Mouse (Mus musculus) testis, adult 2 months (tissue): ENCODE measurements around the gene Fanca. TPM values are rescaled to one million over a fixed set of nuclear protein-coding genes. Genes with fewer than 3 reads are reported as not detected.

Source experiments
- H3K27ac ChIP-seq: fragments of 200-500 bp; 2 replicates; pipeline ENCODE4 v1.5.1; 2012; ENCODE audit warnings: low read depth, low read length; ENCODE audit not compliant: control insufficient read depth, insufficient read depth
- H3K27me3 ChIP-seq: fragments of 200-500 bp; 2 replicates; pipeline ENCODE4 v1.6.1; 2012; ENCODE audit warnings: mild to moderate bottlenecking, low read length, moderate library complexity; ENCODE audit not compliant: control insufficient read depth, insufficient read depth
- H3K36me3 ChIP-seq: fragments of 200-500 bp; 2 replicates; pipeline ENCODE4 v1.6.1; 2012; ENCODE audit warnings: mild to moderate bottlenecking, low read length; ENCODE audit not compliant: control insufficient read depth, insufficient read depth
- H3K4me1 ChIP-seq: fragments of 200-500 bp; 2 replicates; pipeline ENCODE4 v1.6.1; 2012; ENCODE audit warnings: low read length; ENCODE audit not compliant: control insufficient read depth, insufficient read depth
- H3K4me3 ChIP-seq: fragments of 200-500 bp; 2 replicates; pipeline ENCODE4 v1.5.1; 2012; ENCODE audit warnings: low read depth, mild to moderate bottlenecking, low read length, moderate library complexity, mixed read lengths; ENCODE audit not compliant: control insufficient read depth
- CTCF ChIP-seq: fragments of 200-500 bp; IDR thresholded peaks from 2 replicates; pipeline ENCODE4 v1.5.1; 2012; ENCODE audit warnings: low read depth, mild to moderate bottlenecking, inconsistent platforms, low read length, moderate library complexity; ENCODE audit not compliant: control insufficient read depth, insufficient read depth, insufficient replicate concordance
- POLR2A ChIP-seq: fragments of 200-500 bp; IDR thresholded peaks from 2 replicates; pipeline ENCODE4 v1.6.1; 2012; ENCODE audit warnings: low read depth, mild to moderate bottlenecking, inconsistent platforms, low read length, moderate library complexity; ENCODE audit not compliant: control insufficient read depth
- polyA plus RNA-seq: library from polyadenylated mRNA; depleted of rRNA; stranded (reverse); fragments of >200 nt; gene quantifications from 2 replicates; pipeline ENCODE4 v1.2.3, GENCODE M21; 2012

The Fanca gene
- polyA plus RNA-seq, 1 experiment = 37.3 TPM

- Histone ChIP-seq H3K36me3 (peaks cover 1% of the 10 kb centered on the region), H3K27me3 (no peaks in the 10 kb centered on the region), H3K27ac (no peak overlapping the region), H3K4me1 (no peaks in the 10 kb centered on the region), H3K4me3 (no peak overlapping the region)
- TF ChIP-seq CTCF = no peak
- no peak for TF ChIP-seq POLR2A
Measured at GRCm38 (mm10) chr8:123280302-123281094, 37.9 kb downstream of the Fanca start.

- no peaks in the 10 kb centered on the region for H3K27me3 ChIP-seq
- H3K4me3 ChIP-seq = no peak overlapping the region
- H3K4me1 ChIP-seq = no peaks in the 10 kb centered on the region
- peaks cover 1% of the 10 kb centered on the region for H3K36me3 ChIP-seq
- no peak overlapping the region for H3K27ac ChIP-seq
- no peak for TF ChIP-seq CTCF
- TF ChIP-seq POLR2A = no peak
Measured at GRCm38 (mm10) chr8:123279828-123280227, 38.5 kb downstream of the Fanca start.

GRCm38 (mm10) chr8:123278445-123278844 is 39.9 kb downstream of the Fanca start:
- Histone ChIP-seq H3K27ac (no peak overlapping the region), H3K27me3 (no peaks in the 10 kb centered on the region), H3K36me3 (peaks cover 2% of the 10 kb centered on the region), H3K4me1 (no peaks in the 10 kb centered on the region), H3K4me3 (no peak overlapping the region)
- no peak for TF ChIP-seq POLR2A
- no peak for TF ChIP-seq CTCF

GRCm38 (mm10) chr8:123275096-123275495 is 43.3 kb downstream of the Fanca start:
- no peaks in the 10 kb centered on the region for H3K4me1 ChIP-seq
- no peak for TF ChIP-seq CTCF
- TF ChIP-seq POLR2A = no peak
- H3K4me3 ChIP-seq = no peak overlapping the region
- no peak overlapping the region for H3K27ac ChIP-seq
- peaks cover 1% of the 10 kb centered on the region for H3K36me3 ChIP-seq
- H3K27me3 ChIP-seq = no peaks in the 10 kb centered on the region

GRCm38 (mm10) chr8:123274447-123274846 is 43.9 kb downstream of the Fanca start:
- TF ChIP-seq CTCF (no peak), POLR2A (no peak)
- Histone ChIP-seq H3K27me3 (no peaks in the 10 kb centered on the region), H3K36me3 (peaks cover 1% of the 10 kb centered on the region), H3K4me1 (no peaks in the 10 kb centered on the region), H3K4me3 (no peak overlapping the region), H3K27ac (no peak overlapping the region)

GRCm38 (mm10) chr8:123271901-123272300 is 46.5 kb downstream of the Fanca start:
- Histone ChIP-seq H3K36me3 (peaks cover 1% of the 10 kb centered on the region), H3K4me1 (no peaks in the 10 kb centered on the region), H3K27ac (no peak overlapping the region), H3K27me3 (no peaks in the 10 kb centered on the region), H3K4me3 (no peak overlapping the region)
- TF ChIP-seq CTCF (no peak), POLR2A (no peak)

- H3K36me3 ChIP-seq = peaks cover 1% of the 10 kb centered on the region; the same call in 1 of the 2 replicates
- H3K27me3 ChIP-seq = no peaks in the 10 kb centered on the region
- H3K4me1 ChIP-seq = no peaks in the 10 kb centered on the region
- TF ChIP-seq CTCF (no peak), POLR2A (no peak)
- no peak overlapping the region for H3K27ac ChIP-seq
- H3K4me3 ChIP-seq = no peak overlapping the region
Measured at GRCm38 (mm10) chr8:123271147-123271546, 47.2 kb downstream of the Fanca start.
